ENCODE assay signal across 23 mouse cellular contexts in genomic region chr13:25451917-25452316, GRCm38 (mm10).
DNase-seq lines count a peak whose midpoint lies in the region; ATAC-seq and TF ChIP-seq lines count a peak whose summit lies in the region.
"Had no signal": no experiment of that assay in that cellular context is flagged by ENCODE, and none has a peak within 500 bp of the region (broad histone marks: within the 10 kb centered on the region; RNA-seq: fewer than 3 reads in every experiment).

No protein-coding gene starts in this region.

- H3K9me3 ChIP-seq in neural tube, embryonic 11.5 days (ENCODE audit: control insufficient read depth, low read length), result no peaks in the 10 kb centered on the region
- H3K9me3 ChIP-seq in hindbrain, embryonic 15.5 days, result no peaks in the 10 kb centered on the region
- H3K9me3 ChIP-seq in midbrain, embryonic 14.5 days (ENCODE audit: control insufficient read depth, low read length), result no peaks in the 10 kb centered on the region
- H3K9me3 ChIP-seq in neural tube, embryonic 15.5 days (replicated peaks), result no peaks in the 10 kb centered on the region
- no peaks in the 10 kb centered on the region for H3K9me3 ChIP-seq in liver, postnatal 0 days (ENCODE audit: low read length)
- no peaks in the 10 kb centered on the region for H3K9me3 ChIP-seq in lung, postnatal 0 days (ENCODE audit: low read length)
- H3K9me3 ChIP-seq: embryonic facial prominence, embryonic 15.5 days; heart, embryonic 13.5 days; intestine, embryonic 15.5 days; limb, embryonic 13.5 days; lung, embryonic 15.5 days had no signal

- H3K4me3 ChIP-seq in neural tube, embryonic 11.5 days (ENCODE audit: low read depth, low read length), result no peak overlapping the region
- H3K4me3 ChIP-seq in hindbrain, embryonic 15.5 days, result no peak overlapping the region
- no peak overlapping the region for H3K4me3 ChIP-seq in midbrain, embryonic 14.5 days (replicated peaks; ENCODE audit: low read depth, low read length)
- H3K4me3 ChIP-seq in neural tube, embryonic 15.5 days (replicated peaks), result no peak overlapping the region
- no peak overlapping the region for H3K4me3 ChIP-seq in liver, postnatal 0 days (ENCODE audit: low read depth, low read length)
- no peak overlapping the region for H3K4me3 ChIP-seq in lung, postnatal 0 days (ENCODE audit: low read depth, low read length)
- H3K4me3 ChIP-seq: embryonic facial prominence, embryonic 15.5 days; heart, embryonic 13.5 days; intestine, embryonic 15.5 days; limb, embryonic 13.5 days; liver, embryonic 13.5 days; lung, embryonic 15.5 days had no signal

- H3K4me1 ChIP-seq in neural tube, embryonic 11.5 days (ENCODE audit: control insufficient read depth, insufficient read depth, low read length), result 0 out of 2 replicates have a peak, but pooled peaks cover 5% of the 10 kb centered on the region
- H3K4me1 ChIP-seq in hindbrain, embryonic 15.5 days (replicated peaks), result peaks cover 10% of the 10 kb centered on the region
- peaks cover 15% of the 10 kb centered on the region for H3K4me1 ChIP-seq in midbrain, embryonic 14.5 days (ENCODE audit: control insufficient read depth, insufficient read depth, low read length)
- peaks cover 11% of the 10 kb centered on the region for H3K4me1 ChIP-seq in neural tube, embryonic 15.5 days
- H3K4me1 ChIP-seq in liver, postnatal 0 days (ENCODE audit: insufficient read depth), result no peaks in the 10 kb centered on the region
- no peaks in the 10 kb centered on the region for H3K4me1 ChIP-seq in lung, postnatal 0 days (ENCODE audit: insufficient read depth, low read depth, low read length)
- H3K4me1 ChIP-seq: embryonic facial prominence, embryonic 15.5 days; heart, embryonic 13.5 days; intestine, embryonic 15.5 days; limb, embryonic 13.5 days; liver, embryonic 13.5 days; lung, embryonic 15.5 days had no signal

- 0 out of 2 replicates have a peak overlapping the region, but pooled peaks have one; percentile 11 for H3K27ac ChIP-seq in neural tube, embryonic 11.5 days (ENCODE audit: low read depth, low read length)
- H3K27ac ChIP-seq in hindbrain, embryonic 15.5 days (replicated peaks), result peak overlapping the region; percentile 72
- peak overlapping the region; percentile 86 for H3K27ac ChIP-seq in midbrain, embryonic 14.5 days (replicated peaks; ENCODE audit: low read depth, low read length)
- peak overlapping the region; percentile 60 for H3K27ac ChIP-seq in neural tube, embryonic 15.5 days (replicated peaks)
- H3K27ac ChIP-seq in liver, postnatal 0 days (ENCODE audit: low read depth), result no peak overlapping the region
- H3K27ac ChIP-seq in lung, postnatal 0 days (ENCODE audit: low read length), result no peak overlapping the region
- H3K27ac ChIP-seq: embryonic facial prominence, embryonic 15.5 days; heart, embryonic 13.5 days; intestine, embryonic 15.5 days; limb, embryonic 13.5 days; liver, embryonic 13.5 days; lung, embryonic 15.5 days had no signal

- no peaks in the 10 kb centered on the region for H3K36me3 ChIP-seq in neural tube, embryonic 11.5 days (ENCODE audit: control insufficient read depth, insufficient read depth, low read length)
- H3K36me3 ChIP-seq in hindbrain, embryonic 15.5 days, result no peaks in the 10 kb centered on the region
- no peaks in the 10 kb centered on the region for H3K36me3 ChIP-seq in midbrain, embryonic 14.5 days (ENCODE audit: control insufficient read depth, insufficient read depth, low read length)
- H3K36me3 ChIP-seq in neural tube, embryonic 15.5 days, result no peaks in the 10 kb centered on the region
- no peaks in the 10 kb centered on the region for H3K36me3 ChIP-seq in liver, postnatal 0 days (replicated peaks; ENCODE audit: insufficient read depth, low read length)
- H3K36me3 ChIP-seq in lung, postnatal 0 days (ENCODE audit: insufficient read depth, low read length), result no peaks in the 10 kb centered on the region
- H3K36me3 ChIP-seq: embryonic facial prominence, embryonic 15.5 days; heart, embryonic 13.5 days; intestine, embryonic 15.5 days; limb, embryonic 13.5 days; liver, embryonic 13.5 days; lung, embryonic 15.5 days had no signal

- no peaks in the 10 kb centered on the region for H3K27me3 ChIP-seq in neural tube, embryonic 11.5 days (ENCODE audit: control insufficient read depth, insufficient read depth, low read length)
- no peaks in the 10 kb centered on the region for H3K27me3 ChIP-seq in hindbrain, embryonic 15.5 days
- H3K27me3 ChIP-seq in midbrain, embryonic 14.5 days (ENCODE audit: control insufficient read depth, insufficient read depth, low read length), result no peaks in the 10 kb centered on the region
- no peaks in the 10 kb centered on the region for H3K27me3 ChIP-seq in neural tube, embryonic 15.5 days (replicated peaks)
- no peaks in the 10 kb centered on the region for H3K27me3 ChIP-seq in liver, postnatal 0 days (ENCODE audit: insufficient read depth, low read length)
- H3K27me3 ChIP-seq in lung, postnatal 0 days (replicated peaks; ENCODE audit: insufficient read depth, low read length), result no peaks in the 10 kb centered on the region
- H3K27me3 ChIP-seq: CH12.LX; embryonic facial prominence, embryonic 15.5 days; heart, embryonic 13.5 days; intestine, embryonic 15.5 days; limb, embryonic 13.5 days; liver, embryonic 13.5 days; lung, embryonic 15.5 days had no signal

- DNase-seq in neural tube, embryonic 11.5 days (ENCODE audit: low spot score), result no peak
- no peak for DNase-seq in neural tube, embryonic 10.5 days (ENCODE audit: extremely low spot score, low spot score)
- DNase-seq in midbrain, embryonic 14.5 days, result no peak
- no peak for DNase-seq in gastrocnemius, postnatal 25 days
- DNase-seq in liver, postnatal 0 days, result no peak
- no peak for DNase-seq in lung, postnatal 0 days (ENCODE audit: low spot score)
- DNase-seq: adrenal gland, postnatal 25 days; cerebellum, adult 11-12 months; cerebellum, postnatal 25 days; heart, adult 11 months; heart, postnatal 36 days; kidney, adult 9 months; liver, embryonic 13.5 days; right cerebral cortex, adult 18-20 months; thymus, postnatal 25 days had no signal

- no peak overlapping the region for H3K4me2 ChIP-seq in neural tube, embryonic 11.5 days (ENCODE audit: low read depth)
- peak overlapping the region; percentile 12; the same call in 1 of the 2 replicates for H3K4me2 ChIP-seq in hindbrain, embryonic 15.5 days
- H3K4me2 ChIP-seq in midbrain, embryonic 14.5 days (ENCODE audit: low read length), result peak overlapping the region; percentile 30
- peak overlapping the region; percentile 32 for H3K4me2 ChIP-seq in neural tube, embryonic 15.5 days
- no peak overlapping the region for H3K4me2 ChIP-seq in liver, postnatal 0 days (ENCODE audit: low read depth, low read length)
- no peak overlapping the region for H3K4me2 ChIP-seq in lung, postnatal 0 days (replicated peaks; ENCODE audit: low read depth, low read length)
- H3K4me2 ChIP-seq: embryonic facial prominence, embryonic 15.5 days; heart, embryonic 13.5 days; intestine, embryonic 15.5 days; limb, embryonic 13.5 days; liver, embryonic 13.5 days; lung, embryonic 15.5 days had no signal

- 0 out of 2 replicates have a peak overlapping the region, but pooled peaks have one; percentile 3 for H3K9ac ChIP-seq in neural tube, embryonic 11.5 days (ENCODE audit: low read length)
- H3K9ac ChIP-seq in hindbrain, embryonic 15.5 days, result 0 out of 2 replicates have a peak overlapping the region, but pooled peaks have one; percentile 22
- H3K9ac ChIP-seq in midbrain, embryonic 14.5 days (replicated peaks; ENCODE audit: low read length), result peak overlapping the region; percentile 45
- H3K9ac ChIP-seq in neural tube, embryonic 15.5 days (replicated peaks), result 0 out of 2 replicates have a peak overlapping the region, but pooled peaks have one; percentile 3
- H3K9ac ChIP-seq in liver, postnatal 0 days (replicated peaks), result no peak overlapping the region
- no peak overlapping the region for H3K9ac ChIP-seq in lung, postnatal 0 days (replicated peaks; ENCODE audit: low read depth)
- H3K9ac ChIP-seq: embryonic facial prominence, embryonic 15.5 days; heart, embryonic 13.5 days; intestine, embryonic 15.5 days; limb, embryonic 13.5 days; liver, embryonic 13.5 days; lung, embryonic 15.5 days had no signal

- WGBS in neural tube, embryonic 11.5 days, result 66% methylated on average over 9 of the region's 9 CpGs
- WGBS in hindbrain, embryonic 15.5 days, result 48% methylated on average over 9 of the region's 9 CpGs
- 45% methylated on average over 9 of the region's 9 CpGs for WGBS in midbrain, embryonic 14.5 days
- WGBS in neural tube, embryonic 15.5 days, result 57% methylated on average over 9 of the region's 9 CpGs
- 78% methylated on average over 9 of the region's 9 CpGs for WGBS in liver, postnatal 0 days (ENCODE audit: insufficient replicate concordance)
- 82% methylated on average over 9 of the region's 9 CpGs for WGBS in lung, postnatal 0 days

- ATAC-seq in neural tube, embryonic 11.5 days (ENCODE audit: insufficient read depth, low FRiP score, low TSS enrichment), result no peak
- 0 out of 2 replicates have a peak, but pooled peaks have one; percentile 27 for ATAC-seq in hindbrain, embryonic 15.5 days (ENCODE audit: low FRiP score, low read depth)
- ATAC-seq in midbrain, embryonic 14.5 days (ENCODE audit: low FRiP score, low TSS enrichment), result peak; percentile 53; the same call in 1 of the 2 replicates
- ATAC-seq in neural tube, embryonic 15.5 days (ENCODE audit: low FRiP score), result peak; percentile 49; the same call in 1 of the 2 replicates
- no peak for ATAC-seq in liver, postnatal 0 days
- ATAC-seq in lung, postnatal 0 days, result no peak
- ATAC-seq: intestine, embryonic 15.5 days had no signal

- no peak for TF ChIP-seq EP300 in liver, postnatal 0 days (IDR thresholded peaks at IDR 0.05; ENCODE audit: low read depth)
- no peak for TF ChIP-seq EP300 in lung, postnatal 0 days (IDR thresholded peaks at IDR 0.05)

- TF ChIP-seq CTCF in liver, postnatal 0 days (IDR thresholded peaks at IDR 0.05; ENCODE audit: low read depth), result no peak
- no peak for TF ChIP-seq CTCF in lung, postnatal 0 days (IDR thresholded peaks at IDR 0.05)

Comparison
In these comparisons a context has a peak if more than half of its experiments do, and no peak if none do; other contexts are left out.
1. ATAC-seq: peak in hindbrain, embryonic 15.5 days (single experiment), midbrain, embryonic 14.5 days (single experiment) and neural tube, embryonic 15.5 days (single experiment); none in neural tube, embryonic 11.5 days (single experiment), liver, postnatal 0 days (single experiment) and lung, postnatal 0 days (single experiment).
2. H3K4me2 ChIP-seq: peak in hindbrain, embryonic 15.5 days (single experiment), midbrain, embryonic 14.5 days (single experiment) and neural tube, embryonic 15.5 days (single experiment); none in neural tube, embryonic 11.5 days (single experiment), liver, postnatal 0 days (single experiment) and lung, postnatal 0 days (single experiment).
3. H3K27ac ChIP-seq: peak in neural tube, embryonic 11.5 days (single experiment), hindbrain, embryonic 15.5 days (single experiment), midbrain, embryonic 14.5 days (single experiment) and neural tube, embryonic 15.5 days (single experiment); none in liver, postnatal 0 days (single experiment) and lung, postnatal 0 days (single experiment).
4. H3K9ac ChIP-seq: peak in neural tube, embryonic 11.5 days (single experiment), hindbrain, embryonic 15.5 days (single experiment), midbrain, embryonic 14.5 days (single experiment) and neural tube, embryonic 15.5 days (single experiment); none in liver, postnatal 0 days (single experiment) and lung, postnatal 0 days (single experiment).